Mouse (Mus musculus) spleen, adult 2 months (tissue): ENCODE measurements around the gene Gnb5. TPM values are rescaled to one million over a fixed set of nuclear protein-coding genes. Genes with fewer than 3 reads are reported as not detected.

ENCODE experiments used
- DNase-seq, 2 experiments: peaks; one replicate each; pipeline versions ENCODE4 v3.0.0 to v3.0.0-alpha.2; 2012 to 2021; ENCODE audit warnings: low spot score in 2 of 2, low read depth in 1 of 2
- H3K27ac ChIP-seq: fragments of 200-500 bp; 2 replicates; pipeline ENCODE4 v1.5.1; 2012; ENCODE audit warnings: low read length, inconsistent platforms; ENCODE audit not compliant: insufficient read depth
- H3K27me3 ChIP-seq: fragments of 200-500 bp; 2 replicates; pipeline ENCODE4 v1.6.1; 2012; ENCODE audit warnings: mild to moderate bottlenecking, moderate library complexity, low read length, inconsistent platforms; ENCODE audit not compliant: control insufficient read depth, insufficient read depth
- H3K36me3 ChIP-seq: fragments of 200-500 bp; 2 replicates; pipeline ENCODE4 v1.6.1; 2012; ENCODE audit warnings: mild to moderate bottlenecking, low read length, inconsistent platforms; ENCODE audit not compliant: control insufficient read depth, insufficient read depth
- H3K4me1 ChIP-seq: fragments of 200-500 bp; 2 replicates; pipeline ENCODE4 v1.6.1; 2011; ENCODE audit warnings: inconsistent platforms; ENCODE audit not compliant: control insufficient read depth, insufficient read depth, insufficient read length
- H3K4me3 ChIP-seq: fragments of 200-500 bp; 2 replicates; pipeline ENCODE4 v1.5.1; 2011; ENCODE audit warnings: mild to moderate bottlenecking, inconsistent platforms; ENCODE audit not compliant: insufficient read depth, insufficient read length; ENCODE audit errors: extremely low read depth
- CTCF ChIP-seq: fragments of 200-500 bp; IDR thresholded peaks from 2 replicates; pipeline ENCODE4 v1.5.1; 2011; ENCODE audit warnings: mild to moderate bottlenecking, inconsistent platforms; ENCODE audit not compliant: insufficient read depth, insufficient read length, insufficient replicate concordance; ENCODE audit errors: extremely low read depth
- POLR2A ChIP-seq: fragments of 200-500 bp; IDR thresholded peaks from 2 replicates; pipeline ENCODE4 v1.6.1; 2011; ENCODE audit warnings: low read depth, low read length, inconsistent platforms
- WGBS: fragments of 180-500 bp; shearing (Covaris S2); methylation state at CpG from one replicate; pipeline ENCODE4 v1.1.7; 2018; 5-methylcytosine and 5-hydroxymethylcytosine counted together
- polyA plus RNA-seq: library from polyadenylated mRNA; depleted of rRNA; stranded (reverse); fragments of >200 nt; gene quantifications from 2 replicates; pipeline ENCODE4 v1.2.3, GENCODE M21; 2012

Gnb5 gene
- polyA plus RNA-seq, 1 experiment: 3.4 TPM

- 82% methylated on average over 5 of the region's 5 CpGs for WGBS
- no peaks in the 10 kb centered on the region for H3K4me1 ChIP-seq
- no peak for TF ChIP-seq CTCF
- no peak for TF ChIP-seq POLR2A
- DNase-seq: no peak
- no peaks in the 10 kb centered on the region for H3K27me3 ChIP-seq
- no peaks in the 10 kb centered on the region for H3K36me3 ChIP-seq
- H3K27ac ChIP-seq: no peak overlapping the region
- H3K4me3 ChIP-seq: no peak overlapping the region
Observed at GRCm38 (mm10) chr9:75366191-75366590, 60.1 kb downstream of the Gnb5 start.

GRCm38 (mm10) chr9:75368779-75369178 is 62.7 kb downstream of the Gnb5 start:
- Histone ChIP-seq H3K36me3 (no peaks in the 10 kb centered on the region), H3K27me3 (no peaks in the 10 kb centered on the region), H3K27ac (no peak overlapping the region), H3K4me3 (no peak overlapping the region), H3K4me1 (no peaks in the 10 kb centered on the region)
- TF ChIP-seq CTCF (no peak), POLR2A (no peak)
- WGBS: 65% methylated on average over 3 of the region's 3 CpGs
- DNase-seq: no peak

- no peak overlapping the region for H3K27ac ChIP-seq
- H3K4me1 ChIP-seq: no peaks in the 10 kb centered on the region
- no peaks in the 10 kb centered on the region for H3K27me3 ChIP-seq
- no peaks in the 10 kb centered on the region for H3K36me3 ChIP-seq
- no peak overlapping the region for H3K4me3 ChIP-seq
- 97% methylated on average over 9 of the region's 9 CpGs for WGBS
- no peak for DNase-seq
- no peak for TF ChIP-seq POLR2A
- no peak for TF ChIP-seq CTCF
Observed at GRCm38 (mm10) chr9:75375606-75376005, 69.5 kb downstream of the Gnb5 start.

- WGBS: 85% methylated on average over 1 of the region's 1 CpGs
- DNase-seq: no peak
- Histone ChIP-seq H3K4me3 (no peak overlapping the region), H3K4me1 (no peaks in the 10 kb centered on the region), H3K36me3 (no peaks in the 10 kb centered on the region), H3K27me3 (no peaks in the 10 kb centered on the region), H3K27ac (no peak overlapping the region)
- TF ChIP-seq CTCF: no peak
- no peak for TF ChIP-seq POLR2A
Observed at GRCm38 (mm10) chr9:75376428-75376827, 70.3 kb downstream of the Gnb5 start.

GRCm38 (mm10) chr9:75378774-75379173 is 72.7 kb downstream of the Gnb5 start:
- H3K4me1 ChIP-seq: no peaks in the 10 kb centered on the region
- TF ChIP-seq CTCF (no peak), POLR2A (no peak)
- no peaks in the 10 kb centered on the region for H3K36me3 ChIP-seq
- 88% methylated on average over 2 of the region's 2 CpGs for WGBS
- no peak for DNase-seq
- no peaks in the 10 kb centered on the region for H3K27me3 ChIP-seq
- no peak overlapping the region for H3K27ac ChIP-seq
- no peak overlapping the region for H3K4me3 ChIP-seq

- DNase-seq: no peak
- H3K4me3 ChIP-seq: no peak overlapping the region
- H3K36me3 ChIP-seq: peaks cover 6% of the 10 kb centered on the region
- H3K27me3 ChIP-seq: no peaks in the 10 kb centered on the region
- TF ChIP-seq POLR2A (no peak), CTCF (no peak)
- 91% methylated on average over 14 of the region's 14 CpGs for WGBS
- no peak overlapping the region for H3K27ac ChIP-seq
- no peaks in the 10 kb centered on the region for H3K4me1 ChIP-seq
Observed at GRCm38 (mm10) chr9:75382825-75383224, 76.7 kb downstream of the Gnb5 start.

- Histone ChIP-seq H3K27ac (no peak overlapping the region), H3K36me3 (peaks cover 11% of the 10 kb centered on the region), H3K27me3 (no peaks in the 10 kb centered on the region), H3K4me3 (no peak overlapping the region), H3K4me1 (no peaks in the 10 kb centered on the region)
- no peak for DNase-seq
- WGBS: 81% methylated on average over 9 of the region's 9 CpGs
- TF ChIP-seq CTCF: no peak
- TF ChIP-seq POLR2A: no peak
Observed at GRCm38 (mm10) chr9:75383785-75384184, 77.7 kb downstream of the Gnb5 start.

- H3K4me3 ChIP-seq: no peak overlapping the region
- DNase-seq: no peak
- H3K27ac ChIP-seq: no peak overlapping the region
- peaks cover 16% of the 10 kb centered on the region for H3K36me3 ChIP-seq
- no peaks in the 10 kb centered on the region for H3K4me1 ChIP-seq
- 83% methylated on average over 3 of the region's 3 CpGs for WGBS
- no peak for TF ChIP-seq CTCF
- TF ChIP-seq POLR2A: no peak
- no peaks in the 10 kb centered on the region for H3K27me3 ChIP-seq
Observed at GRCm38 (mm10) chr9:75384337-75384962, 78.4 kb downstream of the Gnb5 start.
